Mouse (Mus musculus): ENCODE data around the gene Irf4. TPM values are rescaled to one million over a fixed set of nuclear protein-coding genes. Genes with fewer than 3 reads are reported as not detected.

The Irf4 gene
- total RNA-seq, 1 experiment from 2014 or later = 0.50 TPM

GRCm38 (mm10) chr13:30792308-30792707 is 43.3 kb downstream of the Irf4 start:
- peak; percentile 62 for ATAC-seq (replicated peaks; ENCODE audit: low read depth, poor library complexity, severe bottlenecking)

- ATAC-seq (replicated peaks; ENCODE audit: low read depth, poor library complexity, severe bottlenecking) = no peak
These were observed 43.7 kb downstream of the Irf4 start for GRCm38 (mm10) chr13:30792741-30793140.

- ATAC-seq (replicated peaks; ENCODE audit: low read depth, poor library complexity, severe bottlenecking) = no peak
These were observed 44.2 kb downstream of the Irf4 start for GRCm38 (mm10) chr13:30793196-30793595.

- ATAC-seq (replicated peaks; ENCODE audit: low read depth, poor library complexity, severe bottlenecking) = no peak
These were observed 44.6 kb downstream of the Irf4 start for GRCm38 (mm10) chr13:30793616-30794015.

- ATAC-seq (replicated peaks; ENCODE audit: low read depth, poor library complexity, severe bottlenecking) = no peak
These were observed 46.9 kb downstream of the Irf4 start for GRCm38 (mm10) chr13:30795960-30796359.

GRCm38 (mm10) chr13:30801886-30802285 is 52.9 kb downstream of the Irf4 start:
- ATAC-seq (replicated peaks; ENCODE audit: low read depth, poor library complexity, severe bottlenecking) = no peak

GRCm38 (mm10) chr13:30802336-30802955 is 53.4 kb downstream of the Irf4 start:
- ATAC-seq (replicated peaks; ENCODE audit: low read depth, poor library complexity, severe bottlenecking) = no peak

- no peak for ATAC-seq (replicated peaks; ENCODE audit: low read depth, poor library complexity, severe bottlenecking)
These were observed 60.2 kb downstream of the Irf4 start for GRCm38 (mm10) chr13:30809240-30809639.

GRCm38 (mm10) chr13:30813464-30813863 is 64.4 kb downstream of the Irf4 start:
- ATAC-seq (replicated peaks; ENCODE audit: low read depth, poor library complexity, severe bottlenecking) = peak; percentile 55; the same call in 1 of the 2 replicates

GRCm38 (mm10) chr13:30814256-30814655 is 65.2 kb downstream of the Irf4 start:
- ATAC-seq (replicated peaks; ENCODE audit: low read depth, poor library complexity, severe bottlenecking) = no peak

Other genes with a start within 250 kb of the Irf4 start
- gene Uqcrfs1, start 203.9 kb upstream of the Irf4 start, total RNA-seq (2017) = 92.1 and 118 TPM in 2 replicates
- 1.0 and 2.4 TPM in 2 replicates for gene Dusp22, start 89.2 kb upstream of the Irf4 start, total RNA-seq (2017)
- gene Hus1b, start 198.5 kb downstream of the Irf4 start, total RNA-seq (2017) = 0.55 TPM in 1 of 2 replicates, not detected in the other
- 50.5 and 56.9 TPM in 2 replicates for gene Exoc2, start 224.9 kb downstream of the Irf4 start, total RNA-seq (2017)
- not detected in 2 replicates for gene Gm5447, start 225.0 kb downstream of the Irf4 start, total RNA-seq (2017)

Measured in common myeloid progenitor, adult 5-6 weeks (primary cell).